Mouse (Mus musculus) embryonic fibroblast, embryonic 13.5 days (primary cell): ENCODE data around the gene Ccdc194.

ENCODE experiments used
- CTCF ChIP-seq: IDR thresholded peaks from 2 replicates; pipeline ENCODE4 v1.5.1; 2011; ENCODE audit warnings: mild to moderate bottlenecking, control low read depth, low read length, moderate library complexity, borderline replicate concordance; ENCODE audit not compliant: insufficient read depth
- POLR2A ChIP-seq: IDR thresholded peaks from 2 replicates; pipeline ENCODE4 v1.6.1; 2011; ENCODE audit warnings: low read depth, mild to moderate bottlenecking, control low read depth, low read length, moderate library complexity

GRCm38 (mm10) chr8:71560765-71561164 lies 35.3 kb upstream of the Ccdc194 start:
- TF ChIP-seq POLR2A (no peak), CTCF (no peak)
